9 mouse cellular contexts compared by ENCODE assay signal in genomic region chr6:52861186-52861820, GRCm38 (mm10).
DNase-seq lines count a peak whose midpoint lies in the region; ATAC-seq lines count a peak whose summit lies in the region.
"Had no signal": no experiment of that assay in that cellular context is flagged by ENCODE, and none has a peak within 500 bp of the region (broad histone marks: within the 10 kb centered on the region; RNA-seq: fewer than 3 reads in every experiment).

No protein-coding gene starts in this region.

- H3K4me3 ChIP-seq in heart, embryonic 10.5 days = no peak overlapping the region
- H3K4me3 ChIP-seq in stomach, embryonic 14.5 days (ENCODE audit: low read depth, low read length) = no peak overlapping the region

- no peak for DNase-seq in heart, embryonic 10.5 days (ENCODE audit: low spot score)
- DNase-seq in heart, adult 11 months = no peak
- peak; percentile 88 for DNase-seq in adipocyte (ENCODE audit: low spot score)
- DNase-seq in layer of hippocampus, postnatal 14 days (ENCODE audit: low spot score in 2 of 2) = peak; percentile 38 to 68
- DNase-seq in T-cell, adult 2 months (ENCODE audit: low spot score) = no peak
- no peak for DNase-seq in thymus, postnatal 0 days (ENCODE audit: low spot score)

- no peak overlapping the region for H3K4me2 ChIP-seq in stomach, embryonic 14.5 days (replicated peaks; ENCODE audit: low read depth, low read length)

- H3K27ac ChIP-seq in heart, embryonic 10.5 days = peak overlapping the region; percentile 79
- H3K27ac ChIP-seq in stomach, embryonic 14.5 days (ENCODE audit: low read length) = peak overlapping the region; percentile 72; the same call in 1 of the 2 replicates

- no peaks in the 10 kb centered on the region; the same call in 1 of the 2 replicates for H3K27me3 ChIP-seq in heart, embryonic 10.5 days (ENCODE audit: insufficient read depth, poor library complexity, severe bottlenecking)
- no peaks in the 10 kb centered on the region for H3K27me3 ChIP-seq in stomach, embryonic 14.5 days (ENCODE audit: control insufficient read depth, insufficient read depth, low read length)

- ATAC-seq in common myeloid progenitor, adult 5-6 weeks (replicated peaks; ENCODE audit: low read depth, poor library complexity, severe bottlenecking) = 0 out of 2 replicates have a peak, but pooled peaks have one; percentile 29
- no peak for ATAC-seq in stomach, embryonic 14.5 days (ENCODE audit: insufficient number of reproducible peaks, insufficient read depth, low FRiP score, low read depth)

- WGBS in heart, embryonic 10.5 days = 77% methylated on average over 9 of the region's 9 CpGs
- 77% methylated on average over 9 of the region's 9 CpGs for WGBS in stomach, embryonic 14.5 days

- H3K9me3 ChIP-seq in heart, embryonic 10.5 days = no peaks in the 10 kb centered on the region
- no peaks in the 10 kb centered on the region for H3K9me3 ChIP-seq in stomach, embryonic 14.5 days (ENCODE audit: control insufficient read depth, low read depth, low read length)
- H3K9me3 ChIP-seq: G1E had no signal

- no peaks in the 10 kb centered on the region for H3K36me3 ChIP-seq in heart, embryonic 10.5 days
- no peaks in the 10 kb centered on the region for H3K36me3 ChIP-seq in stomach, embryonic 14.5 days (ENCODE audit: control insufficient read depth, insufficient read depth, low read length)
- H3K36me3 ChIP-seq: G1E had no signal

- peaks cover 51% of the 10 kb centered on the region for H3K4me1 ChIP-seq in heart, embryonic 10.5 days
- peaks cover 12% of the 10 kb centered on the region for H3K4me1 ChIP-seq in stomach, embryonic 14.5 days (ENCODE audit: control insufficient read depth, insufficient read depth, low read length)

- no peak overlapping the region for H3K9ac ChIP-seq in stomach, embryonic 14.5 days (replicated peaks; ENCODE audit: low read depth, low read length)

Comparison
In these comparisons a context has a peak if more than half of its experiments do, and no peak if none do; other contexts are left out.
1. DNase-seq: peak in adipocyte (single experiment) and layer of hippocampus, postnatal 14 days (2 of 2); none in heart, embryonic 10.5 days (single experiment), heart, adult 11 months (single experiment), T-cell, adult 2 months (single experiment) and thymus, postnatal 0 days (single experiment).